Mouse (Mus musculus): ENCODE measurements at regions not wholly inside any gene's neighbourhood (a gene's known extent, or its start where the extent isn't known, plus 50 kb on each side); places are given as distances from the start of the nearest gene placed in this dataset.
A peak's percentile ranks its signal among the peaks of the same experiment; 100 is the strongest.

DNA sequence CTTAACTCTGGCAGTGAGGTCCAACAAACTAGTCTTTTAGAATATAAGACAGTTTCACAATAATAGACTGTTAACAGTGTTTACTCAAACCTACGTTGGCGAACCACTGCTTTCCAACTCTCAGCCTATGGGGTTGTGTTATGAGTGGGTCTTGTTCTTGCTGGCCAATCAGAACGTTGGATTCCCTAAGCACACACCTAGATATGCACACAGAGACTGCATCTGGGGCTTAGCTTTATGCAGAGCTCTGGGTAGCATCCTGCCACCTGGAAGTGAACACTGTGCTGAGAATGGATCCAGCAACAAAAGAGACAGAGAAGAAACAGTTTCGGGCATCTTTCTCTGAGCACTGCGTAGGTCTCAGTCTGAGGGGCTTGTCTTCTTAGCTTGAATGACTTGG is 158.0 kb upstream of the N4bp1 start:
- DNase-seq, result no peak
- intact Hi-C loops (cut with DNase I), result no loop called here

DNA sequence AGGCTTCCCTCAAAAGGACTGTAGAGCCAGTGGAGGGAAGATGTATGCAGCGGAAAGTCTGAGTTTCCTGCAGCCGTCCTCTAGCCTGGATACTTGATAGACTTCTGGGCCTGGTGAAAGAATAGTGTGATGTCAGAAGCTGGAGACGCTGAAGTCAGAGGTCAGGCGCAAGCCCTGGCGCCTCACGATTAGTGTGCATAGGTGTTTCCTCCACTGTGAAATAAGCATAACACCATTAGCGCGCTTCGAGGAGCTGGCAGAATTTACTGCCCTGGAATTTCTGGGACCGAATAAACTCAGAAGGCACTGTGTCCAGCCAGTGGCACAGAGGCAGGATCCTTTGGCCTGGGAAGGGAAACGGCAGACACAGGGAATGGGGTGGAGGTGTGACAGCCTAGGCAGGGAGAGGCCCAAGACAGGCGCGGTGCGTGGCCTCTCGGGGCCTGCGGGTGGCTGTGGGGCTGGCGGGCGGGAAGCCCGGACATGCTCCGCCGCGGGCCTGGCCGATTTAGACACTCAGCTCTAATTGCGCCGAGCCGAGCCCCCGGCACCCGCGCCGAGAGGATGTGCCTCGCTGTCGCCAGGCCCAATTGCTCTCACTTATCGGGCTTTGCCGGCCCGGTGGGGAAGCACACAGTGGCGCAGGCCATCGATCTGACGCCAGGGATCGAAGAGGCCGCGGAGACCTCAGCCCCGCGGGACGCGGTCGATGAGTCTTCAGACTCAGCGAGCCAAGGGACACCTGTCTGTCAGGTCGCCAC is 152.7 kb upstream of the N4bp1 start:
- intact Hi-C loops (cut with DNase I), result no loop called here
- peak in 1 of 2 experiments; percentile 5 for DNase-seq

DNA sequence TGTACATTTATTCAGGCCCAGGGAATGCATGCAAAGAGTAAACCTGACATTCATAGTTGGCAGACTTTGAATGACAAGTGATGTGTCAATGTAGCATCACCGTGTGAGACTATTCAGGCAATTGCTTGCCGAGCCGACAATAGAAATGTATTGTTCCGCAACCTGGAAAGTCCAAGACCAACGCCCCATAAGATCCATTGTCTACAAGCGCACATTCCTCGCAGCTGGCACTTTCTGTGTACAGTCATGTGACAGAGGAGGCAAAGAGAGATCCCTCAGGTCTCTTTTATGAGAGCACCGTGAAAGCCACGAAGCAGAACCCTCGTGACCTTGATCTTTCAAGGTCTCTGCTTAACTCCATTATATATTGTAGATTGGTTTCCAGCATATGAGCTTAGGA is 150.9 kb upstream of the N4bp1 start:
- intact Hi-C loops (cut with DNase I), result no loop called here
- DNase-seq, result no peak

DNA sequence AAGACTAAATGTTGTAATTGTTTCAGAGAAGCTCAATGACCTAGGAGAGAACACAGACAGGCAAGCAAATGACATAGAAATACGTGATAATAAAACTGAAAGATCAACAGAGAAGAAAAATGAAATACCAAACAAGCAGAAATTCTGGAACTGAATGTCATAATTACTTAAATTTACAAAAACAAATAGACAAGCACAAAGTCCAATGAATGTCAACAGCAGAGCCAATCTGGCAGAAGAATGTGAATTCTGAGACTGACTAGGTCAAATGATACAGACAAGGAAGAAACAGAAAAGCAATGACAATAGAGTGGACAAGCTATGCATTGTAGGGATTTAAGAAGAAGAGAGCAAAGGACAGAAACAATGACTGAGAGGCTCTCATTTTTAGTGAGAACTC is 143.1 kb upstream of the N4bp1 start:
- intact Hi-C loops (cut with DNase I), result no loop called here

DNA sequence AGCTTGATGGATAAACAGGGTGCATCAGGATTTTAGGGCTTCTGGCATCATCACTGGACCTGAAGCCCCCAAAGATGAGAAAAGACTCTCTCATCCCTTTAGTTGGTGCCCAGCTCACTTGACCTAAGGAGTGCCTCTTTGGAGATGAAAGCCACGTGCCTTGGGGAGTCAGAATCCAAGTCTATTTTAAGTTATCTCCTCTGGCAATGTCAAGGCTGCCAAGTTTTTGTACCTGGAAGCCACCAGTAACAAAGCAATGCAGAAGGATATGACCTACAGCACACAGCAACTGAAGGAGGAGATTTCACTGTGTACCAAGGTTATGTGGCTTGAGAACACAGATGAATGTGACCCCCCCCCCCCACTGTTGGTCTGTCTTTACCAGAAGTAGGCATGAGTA is 140.9 kb upstream of the N4bp1 start:
- DNase-seq, result no peak
- intact Hi-C loops (cut with DNase I), result no loop called here

More for the DNA sequence above, 143.1 kb upstream of the N4bp1 start:
- DNase-seq, result no peak

DNA sequence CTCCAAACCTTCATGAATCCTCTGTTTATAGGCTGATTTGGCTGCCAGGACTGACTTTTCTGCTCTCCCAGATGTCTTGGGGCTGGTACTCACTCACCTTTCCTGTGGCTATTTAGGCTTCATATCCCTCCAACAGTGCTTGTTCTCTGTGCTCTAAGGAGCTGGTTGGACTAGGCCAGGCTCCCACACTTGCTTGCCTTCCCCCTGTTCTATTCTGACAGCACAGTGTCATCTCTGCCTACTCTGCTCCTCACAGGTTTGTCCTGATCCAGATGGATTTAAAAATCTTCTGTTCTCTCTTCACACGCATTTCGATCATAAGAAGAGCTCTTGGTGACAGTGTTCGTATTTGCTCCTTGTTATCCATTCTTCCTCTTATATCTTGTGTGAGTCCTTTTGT is 134.7 kb upstream of the N4bp1 start:
- DNase-seq, result no peak
- intact Hi-C loops (cut with DNase I), result no loop called here

DNA sequence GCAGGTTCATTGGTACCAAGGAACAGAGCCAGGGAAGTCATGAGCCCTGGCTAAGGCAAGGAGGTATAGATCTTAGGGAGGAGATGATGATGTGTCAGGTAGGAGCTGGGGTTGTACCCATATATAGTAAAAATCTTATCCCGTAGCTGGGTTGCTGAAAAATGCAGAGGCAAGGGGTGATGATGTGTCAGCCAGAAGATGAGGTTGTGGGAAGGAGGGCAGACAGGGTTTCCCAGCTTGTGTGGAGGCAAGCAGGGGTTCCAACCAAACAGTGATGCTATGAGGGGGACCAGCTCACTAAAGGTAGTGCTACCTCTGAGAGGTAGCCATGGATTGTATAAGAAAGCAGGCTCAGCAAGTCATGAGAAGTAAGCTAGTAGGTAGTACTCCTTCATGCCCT is 90.5 kb upstream of the N4bp1 start:
- no peak for DNase-seq
- intact Hi-C loops (cut with DNase I), result no loop called here

DNA sequence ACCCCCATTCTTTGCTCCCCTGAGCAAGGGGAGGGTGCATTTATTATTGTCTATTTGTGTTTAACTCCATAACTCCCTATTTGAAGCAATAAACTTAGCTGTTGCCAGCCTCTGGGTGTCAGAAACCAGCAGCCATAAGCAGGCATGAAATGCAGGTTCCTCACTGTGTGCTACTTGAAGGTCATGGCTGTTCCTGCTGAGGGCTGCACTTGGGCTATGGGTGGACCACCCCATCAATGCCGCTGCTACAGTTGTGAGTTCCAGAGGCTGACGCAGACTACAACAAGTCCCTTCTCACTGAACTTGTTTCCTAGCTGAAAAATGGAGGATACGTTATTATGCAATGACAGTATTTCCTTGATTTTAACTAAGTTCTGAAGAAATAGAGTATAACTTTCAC is 86.7 kb upstream of the N4bp1 start:
- DNase-seq, result no peak
- intact Hi-C loops (cut with DNase I), result no loop called here

DNA sequence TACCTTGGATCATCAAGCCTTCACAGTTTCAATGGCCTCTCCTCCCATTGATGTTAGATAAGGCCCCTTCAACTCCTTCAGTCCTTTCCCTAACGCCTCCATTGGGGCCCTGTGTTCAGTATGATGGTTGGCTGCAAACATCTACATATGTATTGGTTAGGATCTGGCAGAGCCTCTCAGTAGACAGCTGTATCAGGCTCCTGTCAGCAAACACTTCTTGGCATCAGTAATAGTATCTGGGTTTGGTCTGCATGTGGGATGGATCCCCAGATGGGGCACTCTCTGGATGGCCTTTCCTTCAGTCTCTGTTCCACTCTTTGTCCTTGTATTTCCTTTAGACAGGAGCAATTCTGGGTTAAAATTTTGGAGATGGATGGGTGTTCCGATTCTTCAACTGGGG is 84.0 kb upstream of the N4bp1 start:
- intact Hi-C loops (cut with DNase I), result no loop called here
- no peak for DNase-seq

DNA sequence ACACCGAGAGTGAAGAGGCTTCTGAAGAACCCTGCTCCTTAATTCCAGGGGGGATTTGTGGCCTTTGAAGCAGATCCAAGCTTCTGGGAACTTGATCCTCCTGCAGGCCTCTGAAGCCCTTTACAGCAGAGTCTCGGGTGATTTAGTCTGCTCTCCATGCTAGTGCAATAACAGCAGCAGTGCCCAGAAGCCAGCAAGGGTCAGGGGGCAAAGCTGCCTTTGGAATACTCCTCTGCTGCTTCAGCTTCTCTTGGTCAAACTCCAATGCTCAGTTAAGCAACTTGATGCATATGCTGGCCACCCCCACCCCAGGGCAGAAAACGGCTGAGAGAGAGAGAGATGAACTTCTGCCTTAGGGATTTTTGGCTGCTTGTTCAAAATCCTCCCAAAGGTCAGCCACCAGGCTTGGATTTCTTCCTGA is 82.8 kb upstream of the N4bp1 start:
- intact Hi-C loops (cut with DNase I), result no loop called here
- peak; percentile 6 to 21 for DNase-seq

DNA sequence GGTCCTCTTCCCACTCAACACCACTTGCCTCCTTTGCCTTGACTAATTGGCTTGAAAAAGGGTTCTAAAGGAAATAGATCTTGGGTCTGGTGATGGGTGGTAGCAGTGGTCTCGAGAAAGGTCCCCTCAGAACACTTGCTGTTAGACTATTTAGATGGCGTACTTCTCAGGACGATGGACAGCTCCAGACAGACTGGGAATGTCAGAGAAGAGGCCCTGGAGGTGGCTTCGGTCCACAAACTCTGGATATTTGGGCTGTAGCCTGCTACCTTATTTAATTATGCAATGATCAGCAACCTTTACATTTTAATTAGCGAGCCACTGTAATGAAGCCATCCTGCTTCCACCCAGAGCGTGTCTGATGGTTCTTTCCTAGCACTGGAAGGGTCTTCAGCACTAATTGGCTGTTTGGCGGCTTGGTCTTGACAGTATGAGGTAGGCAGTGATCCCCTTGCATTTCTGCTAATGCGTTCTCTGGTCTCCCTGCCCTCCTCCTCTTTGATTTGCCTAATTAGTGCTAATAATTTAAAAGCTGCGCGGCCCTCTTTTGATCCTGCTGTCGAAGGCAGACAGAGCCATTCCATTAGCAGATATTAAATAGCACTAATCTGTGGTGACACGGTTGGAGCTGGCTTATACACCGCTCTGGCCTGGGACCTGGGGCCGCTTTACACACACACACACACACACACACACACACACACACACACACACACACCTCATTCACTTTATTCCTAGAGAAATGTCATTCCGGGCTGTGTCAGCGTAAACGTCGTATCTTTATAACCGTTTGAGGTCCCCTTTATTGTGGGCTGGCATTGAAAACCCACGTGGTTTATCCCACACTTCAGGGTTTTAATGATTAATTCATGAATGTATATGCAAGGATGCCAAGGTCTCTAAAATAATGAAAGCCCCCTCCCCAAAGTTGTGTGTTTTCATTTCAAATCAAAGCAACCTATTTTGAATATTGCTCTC is 76.4 kb upstream of the N4bp1 start:
- no peak for DNase-seq
- intact Hi-C loops (cut with DNase I), result no loop called here
